Mouse (Mus musculus): ENCODE data around the gene Acy3.

GRCm38 (mm10) chr19:3998335-3998734 lies 12.0 kb downstream of the Acy3 start:
- TF ChIP-seq CTCF (IDR thresholded peaks at IDR 0.05; ENCODE audit: insufficient read depth, low read length) (no peak), POLR2A (IDR thresholded peaks at IDR 0.05; ENCODE audit: borderline replicate concordance, extremely low read depth, low read depth, low read length) (no peak)

All from lung, adult 2 months (tissue).